Mouse (Mus musculus) midbrain, embryonic 12.5 days (tissue): ENCODE results near the gene Stmn1. TPM values are rescaled to one million over a fixed set of nuclear protein-coding genes. Genes with fewer than 3 reads are reported as not detected.

Experiments
- ATAC-seq: fragments of 200-750 bp; cut with Nextera tagmentation; 2 replicates; pipeline ENCODE4 v1.8.0; 2017; ENCODE audit warnings: low read depth, moderate TSS enrichment, moderate library complexity; ENCODE audit not compliant: low FRiP score
- H3K27ac ChIP-seq: fragments of 300-500 bp; sonication (generic); replicated peaks from 2 replicates; pipeline ENCODE4 v1.5.1; 2016; ENCODE audit warnings: mild to moderate bottlenecking
- H3K27me3 ChIP-seq: fragments of 300-500 bp; sonication (generic); 2 replicates; pipeline ENCODE4 v1.6.1; 2016; ENCODE audit warnings: mild to moderate bottlenecking
- H3K36me3 ChIP-seq: fragments of 300-500 bp; sonication (generic); 2 replicates; pipeline ENCODE4 v1.6.1; 2016
- H3K4me1 ChIP-seq: fragments of 300-500 bp; sonication (generic); 2 replicates; pipeline ENCODE4 v1.6.1; 2016
- H3K4me2 ChIP-seq: fragments of 300-500 bp; sonication (generic); replicated peaks from 2 replicates; pipeline ENCODE4 v1.6.1; 2016; ENCODE audit warnings: mild to moderate bottlenecking, moderate library complexity
- H3K4me3 ChIP-seq: fragments of 300-500 bp; sonication (generic); 2 replicates; pipeline ENCODE4 v1.5.1; 2016; ENCODE audit warnings: mild to moderate bottlenecking
- H3K9ac ChIP-seq: fragments of 300-500 bp; sonication (generic); replicated peaks from 2 replicates; pipeline ENCODE4 v1.6.1; 2016; ENCODE audit warnings: mild to moderate bottlenecking, moderate library complexity
- H3K9me3 ChIP-seq: fragments of 300-500 bp; sonication (generic); 2 replicates; pipeline ENCODE4 v1.6.1; 2016; ENCODE audit warnings: mild to moderate bottlenecking
- WGBS: fragments of 180-500 bp; shearing (Covaris S2); methylation state at CpG from one replicate; pipeline ENCODE4 v1.1.7; 2016; 5-methylcytosine and 5-hydroxymethylcytosine counted together
- polyA plus RNA-seq: library from polyadenylated mRNA; unstranded; fragments of >200 nt; fragmentation: Nextera tagmentation; extraction: Ambion mirVana; gene quantifications from 2 replicates; pipeline ENCODE4 v1.2.1, GENCODE M21; 2016

Gene Stmn1
- polyA plus RNA-seq, 1 experiment from 2014 or later, result 4,918 TPM

GRCm38 (mm10) chr4:134506713-134507112 lies 38.6 kb downstream of the Stmn1 start:
- H3K9me3 ChIP-seq, result no peaks in the 10 kb centered on the region
- H3K36me3 ChIP-seq, result no peaks in the 10 kb centered on the region; the same call in 1 of the 2 replicates
- peaks cover 4% of the 10 kb centered on the region; the same call in 1 of the 2 replicates for H3K27me3 ChIP-seq
- H3K9ac ChIP-seq, result no peak overlapping the region
- H3K27ac ChIP-seq, result no peak overlapping the region
- peaks cover 8% of the 10 kb centered on the region for H3K4me1 ChIP-seq
- no peak for ATAC-seq
- no peak overlapping the region for H3K4me3 ChIP-seq
- 86% methylated on average over 19 of the region's 19 CpGs for WGBS
- no peak overlapping the region for H3K4me2 ChIP-seq

GRCm38 (mm10) chr4:134510396-134510795 lies 42.3 kb downstream of the Stmn1 start:
- peak; percentile 55 for ATAC-seq

GRCm38 (mm10) chr4:134510845-134511411 lies 42.8 kb downstream of the Stmn1 start, which contains the start of gene Aunip:
Gene Aunip, plus strand, starts transcription at chr4:134510999.
- Histone ChIP-seq H3K27ac (no peak within 1 kb of the TSS; the same call in 1 of the 2 replicates), H3K27me3 (peaks cover 4% of the 10 kb centered on the region; the same call in 1 of the 2 replicates), H3K4me2 (peak within 1 kb of the TSS; percentile 86), H3K9ac (peak within 1 kb of the TSS; percentile 62), H3K4me1 (peaks cover 17% of the 10 kb centered on the region), H3K4me3 (peak within 1 kb of the TSS; percentile 66), H3K9me3 (no peaks in the 10 kb centered on the region), H3K36me3 (no peaks in the 10 kb centered on the region; the same call in 1 of the 2 replicates)
- under 1% methylated on average over 42 of the region's 42 CpGs for WGBS
- peak; percentile 96 for ATAC-seq

More at GRCm38 (mm10) chr4:134510396-134510795, 42.3 kb downstream of the Stmn1 start:
- Histone ChIP-seq H3K27ac (no peak overlapping the region), H3K4me2 (peak overlapping the region; percentile 86), H3K9ac (no peak overlapping the region), H3K27me3 (peaks cover 4% of the 10 kb centered on the region; the same call in 1 of the 2 replicates), H3K4me3 (no peak overlapping the region), H3K4me1 (peaks cover 17% of the 10 kb centered on the region), H3K36me3 (no peaks in the 10 kb centered on the region; the same call in 1 of the 2 replicates), H3K9me3 (no peaks in the 10 kb centered on the region)
- 70% methylated on average over 4 of the region's 4 CpGs for WGBS

GRCm38 (mm10) chr4:134511730-134512129 lies 43.6 kb downstream of the Stmn1 start:
- peak overlapping the region; percentile 66 for H3K4me3 ChIP-seq
- 77% methylated on average over 6 of the region's 6 CpGs for WGBS
- no peak for ATAC-seq
- H3K27me3 ChIP-seq, result peaks cover 4% of the 10 kb centered on the region; the same call in 1 of the 2 replicates
- peak overlapping the region; percentile 62 for H3K9ac ChIP-seq
- peak overlapping the region; percentile 86 for H3K4me2 ChIP-seq
- no peaks in the 10 kb centered on the region; the same call in 1 of the 2 replicates for H3K36me3 ChIP-seq
- peaks cover 17% of the 10 kb centered on the region for H3K4me1 ChIP-seq
- H3K27ac ChIP-seq, result no peak overlapping the region
- H3K9me3 ChIP-seq, result no peaks in the 10 kb centered on the region

GRCm38 (mm10) chr4:134512798-134513197 lies 44.7 kb downstream of the Stmn1 start:
- Histone ChIP-seq H3K4me2 (peak overlapping the region; percentile 37), H3K9ac (no peak overlapping the region), H3K9me3 (no peaks in the 10 kb centered on the region), H3K4me1 (peaks cover 19% of the 10 kb centered on the region), H3K4me3 (peak overlapping the region; percentile 18; the same call in 1 of the 2 replicates), H3K36me3 (no peaks in the 10 kb centered on the region), H3K27me3 (no peaks in the 10 kb centered on the region; the same call in 1 of the 2 replicates), H3K27ac (no peak overlapping the region)
- ATAC-seq, result no peak
- WGBS, result 35% methylated on average over 15 of the region's 15 CpGs

- H3K4me2 ChIP-seq, result no peak overlapping the region
- ATAC-seq, result no peak
- H3K4me3 ChIP-seq, result no peak overlapping the region
- no peak overlapping the region for H3K27ac ChIP-seq
- H3K9ac ChIP-seq, result no peak overlapping the region
- no peaks in the 10 kb centered on the region for H3K9me3 ChIP-seq
- no peaks in the 10 kb centered on the region for H3K27me3 ChIP-seq
- WGBS, result 90% methylated on average over 11 of the region's 11 CpGs
- no peaks in the 10 kb centered on the region for H3K36me3 ChIP-seq
- H3K4me1 ChIP-seq, result peaks cover 19% of the 10 kb centered on the region
These were observed 46.3 kb downstream of the Stmn1 start for GRCm38 (mm10) chr4:134514309-134514930.

GRCm38 (mm10) chr4:134515614-134516013 lies 47.5 kb downstream of the Stmn1 start:
- 84% methylated on average over 7 of the region's 7 CpGs for WGBS
- Histone ChIP-seq H3K36me3 (0 out of 2 replicates have a peak, but pooled peaks cover 3% of the 10 kb centered on the region), H3K4me3 (no peak overlapping the region), H3K9me3 (no peaks in the 10 kb centered on the region), H3K9ac (no peak overlapping the region), H3K27ac (no peak overlapping the region), H3K27me3 (no peaks in the 10 kb centered on the region), H3K4me2 (no peak overlapping the region), H3K4me1 (peaks cover 19% of the 10 kb centered on the region)
- no peak for ATAC-seq

GRCm38 (mm10) chr4:134516981-134517380 lies 48.9 kb downstream of the Stmn1 start:
- Histone ChIP-seq H3K9me3 (no peaks in the 10 kb centered on the region), H3K9ac (no peak overlapping the region), H3K4me2 (no peak overlapping the region), H3K4me3 (no peak overlapping the region), H3K4me1 (peaks cover 9% of the 10 kb centered on the region), H3K36me3 (0 out of 2 replicates have a peak, but pooled peaks cover 4% of the 10 kb centered on the region), H3K27ac (no peak overlapping the region), H3K27me3 (no peaks in the 10 kb centered on the region)
- no peak for ATAC-seq
- 87% methylated on average over 8 of the region's 8 CpGs for WGBS

GRCm38 (mm10) chr4:134517719-134518118 lies 49.6 kb downstream of the Stmn1 start:
- 91% methylated on average over 10 of the region's 10 CpGs for WGBS
- H3K4me3 ChIP-seq, result no peak overlapping the region
- ATAC-seq, result no peak
- no peak overlapping the region for H3K27ac ChIP-seq
- 0 out of 2 replicates have a peak, but pooled peaks cover 4% of the 10 kb centered on the region for H3K36me3 ChIP-seq
- H3K9ac ChIP-seq, result no peak overlapping the region
- H3K9me3 ChIP-seq, result no peaks in the 10 kb centered on the region
- H3K4me1 ChIP-seq, result peaks cover 4% of the 10 kb centered on the region
- H3K27me3 ChIP-seq, result no peaks in the 10 kb centered on the region
- H3K4me2 ChIP-seq, result no peak overlapping the region

- H3K36me3 ChIP-seq, result peaks cover 12% of the 10 kb centered on the region
- no peak overlapping the region for H3K4me2 ChIP-seq
- no peak overlapping the region for H3K27ac ChIP-seq
- no peak overlapping the region for H3K9ac ChIP-seq
- H3K4me3 ChIP-seq, result no peak overlapping the region
- no peak for ATAC-seq
- WGBS, result 95% methylated on average over 4 of the region's 4 CpGs
- 0 out of 2 replicates have a peak, but pooled peaks cover 2% of the 10 kb centered on the region for H3K4me1 ChIP-seq
- H3K27me3 ChIP-seq, result no peaks in the 10 kb centered on the region
- H3K9me3 ChIP-seq, result no peaks in the 10 kb centered on the region
These were observed 50.4 kb downstream of the Stmn1 start for GRCm38 (mm10) chr4:134518541-134518940.

- Histone ChIP-seq H3K4me2 (no peak overlapping the region), H3K27me3 (no peaks in the 10 kb centered on the region), H3K9ac (no peak overlapping the region), H3K9me3 (no peaks in the 10 kb centered on the region), H3K36me3 (peaks cover 18% of the 10 kb centered on the region), H3K27ac (no peak overlapping the region), H3K4me1 (0 out of 2 replicates have a peak, but pooled peaks cover 2% of the 10 kb centered on the region), H3K4me3 (no peak overlapping the region)
- ATAC-seq, result no peak
These were observed 51.2 kb downstream of the Stmn1 start for GRCm38 (mm10) chr4:134519281-134519680.
